Mouse (Mus musculus) spleen, postnatal 36 days (tissue): Measurements from ENCODE around the gene Fam173a.

Source experiments
- DNase-seq, 2 experiments: peaks; one replicate each; pipeline ENCODE4 v3.0.0; 2022; ENCODE audit warnings: low spot score in 2 of 2, mixed read lengths in 1 of 2

Fam173a gene

GRCm38 (mm10) chr17:25801029-25801428 lies 8.3 kb upstream of the Fam173a start:
- peak; percentile 68 to 71 for DNase-seq

GRCm38 (mm10) chr17:25796951-25797369 lies 4.3 kb upstream of the Fam173a start, which contains the start of gene Metrn:
Metrn (minus strand) TSS chr17:25797136.
- peak; percentile 84 to 85 for DNase-seq

- DNase-seq: no peak
Observed at GRCm38 (mm10) chr17:25796211-25796771, 3.6 kb upstream of the Fam173a start.

- DNase-seq: no peak
Observed at GRCm38 (mm10) chr17:25795609-25796092, 3.0 kb upstream of the Fam173a start, which contains the start of gene AC134908.4. AC134908.4 (minus strand) TSS chr17:25795659.

- DNase-seq: no peak
Observed at GRCm38 (mm10) chr17:25794998-25795397, 2.3 kb upstream of the Fam173a start.

- no peak for DNase-seq
Observed at GRCm38 (mm10) chr17:25794197-25794596, 1.5 kb upstream of the Fam173a start.

GRCm38 (mm10) chr17:25791843-25792527 lies 716 bp downstream of the Fam173a start:
- peak; percentile 84 to 85 for DNase-seq

GRCm38 (mm10) chr17:25791320-25791842 lies 1.3 kb downstream of the Fam173a start:
- no peak for DNase-seq

GRCm38 (mm10) chr17:25786781-25787504 lies 5.8 kb downstream of the Fam173a start:
- DNase-seq: no peak

GRCm38 (mm10) chr17:25786280-25786679 lies 6.4 kb downstream of the Fam173a start, which contains the start of gene Ccdc78:
Ccdc78 (plus strand) TSS chr17:25786580.
- no peak for DNase-seq

GRCm38 (mm10) chr17:25785281-25785745 lies 7.4 kb downstream of the Fam173a start, which contains the start of gene Haghl:
Haghl (minus strand) TSS chr17:25785673.
- DNase-seq: peak; percentile 91 to 94

GRCm38 (mm10) chr17:25783861-25784574 lies 8.7 kb downstream of the Fam173a start:
- DNase-seq: no peak

- DNase-seq: no peak
Observed at GRCm38 (mm10) chr17:25783086-25783485, 9.6 kb downstream of the Fam173a start.

GRCm38 (mm10) chr17:25781339-25781738 lies 11.4 kb downstream of the Fam173a start:
- DNase-seq: no peak

GRCm38 (mm10) chr17:25777948-25778347 lies 14.8 kb downstream of the Fam173a start:
- no peak for DNase-seq

GRCm38 (mm10) chr17:25775318-25776062 lies 17.2 kb downstream of the Fam173a start:
- no peak for DNase-seq

GRCm38 (mm10) chr17:25773549-25774120 lies 19.1 kb downstream of the Fam173a start, which contains the start of gene Narfl:
Narfl (plus strand) TSS chr17:25773776.
- peak; percentile 92 to 95 for DNase-seq

GRCm38 (mm10) chr17:25769331-25769730 lies 23.4 kb downstream of the Fam173a start:
- DNase-seq: no peak

GRCm38 (mm10) chr17:25765886-25766285 lies 26.8 kb downstream of the Fam173a start:
- DNase-seq: no peak

GRCm38 (mm10) chr17:25762591-25762990 lies 30.1 kb downstream of the Fam173a start:
- DNase-seq: no peak
